Mouse (Mus musculus): ENCODE results near the gene F2rl2. TPM values are rescaled to one million over a fixed set of nuclear protein-coding genes. Genes with fewer than 3 reads are reported as not detected.

The F2rl2 gene
- polyA plus RNA-seq (2012; ENCODE audit: low replicate concordance) = not detected in 2 replicates

DNA sequence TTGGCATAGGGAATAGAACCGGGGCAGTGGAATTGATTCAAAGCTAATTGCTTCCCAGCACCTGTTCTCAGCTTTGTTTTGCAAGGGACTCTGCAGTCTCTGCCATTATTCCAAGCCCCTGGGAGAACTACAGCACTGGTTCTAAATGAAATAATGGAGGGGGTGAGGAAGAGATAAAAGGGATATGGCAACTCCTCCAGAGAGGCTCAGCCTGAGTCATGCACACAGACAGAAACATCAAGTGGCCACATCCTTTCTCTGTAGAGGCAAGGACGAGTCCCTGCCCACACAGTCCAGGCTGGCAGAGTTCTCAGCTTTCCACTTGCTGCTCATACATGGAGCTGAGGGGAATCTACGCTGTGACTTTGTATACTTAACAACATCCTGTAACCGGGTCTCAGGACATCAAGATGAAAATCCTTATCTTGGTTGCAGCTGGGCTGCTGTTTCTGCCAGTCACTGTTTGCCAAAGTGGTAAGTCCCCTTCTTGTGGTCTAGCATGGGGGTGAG, at the start of gene F2rl2:
Gene F2rl2 (plus strand): TSS at position 200 of the 510 bp plus-strand sequence.

Other genes with a start within 250 kb of the F2rl2 start
- not detected in 2 replicates for gene S100z, start 218.1 kb upstream of the F2rl2 start, polyA plus RNA-seq (2012; ENCODE audit: low replicate concordance)
- 0.06 TPM in 1 of 2 replicates, not detected in the other for gene F2rl1, start 171.6 kb upstream of the F2rl2 start, polyA plus RNA-seq (2012; ENCODE audit: low replicate concordance)
- gene F2r, start 78.4 kb upstream of the F2rl2 start, polyA plus RNA-seq (2012; ENCODE audit: low replicate concordance) = 2.7 and 11.2 TPM in 2 replicates
- 1.5 and 2.3 TPM in 2 replicates for gene Iqgap2, start 195.1 kb downstream of the F2rl2 start, polyA plus RNA-seq (2012; ENCODE audit: low replicate concordance)